Mouse (Mus musculus) kidney, adult 10 weeks (tissue): ENCODE data around the gene Dap. TPM values are rescaled to one million over a fixed set of nuclear protein-coding genes. Genes with fewer than 3 reads are reported as not detected.

Experiments used
- polyA plus RNA-seq: library from polyadenylated mRNA; stranded (reverse); fragments of 350-450 nt; fragmentation: Illumina TruSeq; extraction: RNeasy Lipid Tissue Mini Kit (QIAGEN cat#74804); gene quantifications from one replicate; pipeline ENCODE4 v1.2.3, GENCODE M21; 2014; ENCODE audit warnings: low read depth, low replicate concordance

The Dap gene
- 22.7 TPM for polyA plus RNA-seq

DNA sequence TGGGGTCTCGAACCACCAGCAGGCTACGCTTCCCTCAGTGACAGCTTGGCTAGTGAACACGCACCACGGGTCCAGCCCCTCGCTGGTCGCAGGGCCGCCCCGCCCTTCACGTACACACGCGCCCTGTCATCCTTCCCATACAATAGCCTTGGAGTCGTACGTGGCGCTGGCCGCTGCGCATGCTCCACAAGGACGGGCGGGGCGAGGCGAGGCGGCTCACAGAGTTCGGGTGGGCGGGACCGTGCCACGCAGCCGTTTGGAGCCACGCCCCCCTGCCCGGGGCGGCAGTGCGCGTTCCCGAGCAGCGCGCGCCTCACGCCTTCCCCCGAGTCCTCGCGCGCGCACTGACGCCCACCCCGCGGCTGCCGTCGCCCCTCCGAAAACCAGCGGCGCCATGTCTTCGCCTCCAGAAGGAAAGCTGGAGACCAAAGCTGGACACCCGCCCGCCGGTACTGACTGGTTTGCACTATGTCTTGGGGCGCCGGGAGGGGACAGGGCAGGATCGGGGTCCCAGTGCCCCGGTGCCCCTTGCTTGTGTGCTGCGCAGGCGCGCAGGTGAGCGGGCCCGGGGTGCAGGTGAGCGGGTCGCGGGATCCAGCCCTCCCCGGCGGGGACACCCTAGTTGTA, at the start of gene Dap:
Gene Dap, plus strand, starts transcription at position 180 of the 627 bp plus-strand sequence.

Other genes starting within 250 kb of the Dap start
- gene Ankrd33b, start 143.4 kb downstream of the Dap start, polyA plus RNA-seq: 45.7 TPM
- gene Ropn1l, start 229.4 kb downstream of the Dap start, polyA plus RNA-seq: 6.5 TPM